ENCODE assay signal across 9 mouse cellular contexts in the genomic region with DNA sequence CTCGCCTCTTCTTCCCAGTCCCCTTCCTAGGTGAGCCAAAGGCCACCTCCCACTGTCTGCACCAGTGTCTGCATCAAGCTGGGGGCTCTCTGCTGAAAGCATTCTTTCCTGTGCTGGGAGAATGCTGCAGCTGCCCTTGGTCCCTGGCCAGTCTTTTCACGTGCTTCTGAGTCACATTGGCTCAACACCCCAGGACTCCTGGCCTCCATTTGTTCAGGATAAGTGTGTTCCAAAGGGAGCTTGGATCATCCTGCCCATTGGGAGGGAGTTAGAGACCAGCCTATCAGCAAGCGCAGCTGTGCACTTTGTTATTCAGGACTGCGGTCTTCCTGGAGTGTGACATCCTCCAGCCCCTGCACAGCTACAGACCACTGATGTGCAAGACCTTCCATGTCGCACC. TPM values are rescaled to one million over a fixed set of nuclear protein-coding genes. Genes with fewer than 3 reads are reported as not detected.
DNase-seq lines count a peak whose midpoint lies in the region; ATAC-seq and TF ChIP-seq lines count a peak whose summit lies in the region.
"Had no signal": no experiment of that assay in that cellular context is flagged by ENCODE, and none has a peak within 500 bp of the region (broad histone marks: within the 10 kb centered on the region; RNA-seq: fewer than 3 reads in every experiment).

No protein-coding gene starts in this region.

- TF ChIP-seq EP300 in liver, postnatal 0 days (IDR thresholded peaks at IDR 0.05; ENCODE audit: low read depth) = no peak

- H3K27me3 ChIP-seq in forebrain, postnatal 0 days (ENCODE audit: insufficient read depth, low read length) = no peaks in the 10 kb centered on the region
- no peaks in the 10 kb centered on the region for H3K27me3 ChIP-seq in forebrain, embryonic 11.5 days (ENCODE audit: control insufficient read depth, insufficient read depth, low read length)
- H3K27me3 ChIP-seq in heart, embryonic 16.5 days (ENCODE audit: control insufficient read depth, insufficient read depth, low read length) = no peaks in the 10 kb centered on the region
- no peaks in the 10 kb centered on the region for H3K27me3 ChIP-seq in midbrain, postnatal 0 days (ENCODE audit: insufficient read depth, low read length)
- H3K27me3 ChIP-seq in liver, postnatal 0 days (ENCODE audit: insufficient read depth, low read length) = no peaks in the 10 kb centered on the region
- H3K27me3 ChIP-seq: embryonic facial prominence, embryonic 12.5 days had no signal

- peak; percentile 73 for ATAC-seq in forebrain, postnatal 0 days
- no peak for ATAC-seq in forebrain, embryonic 11.5 days (replicated peaks; ENCODE audit: low FRiP score)
- peak; percentile 83 for ATAC-seq in heart, embryonic 16.5 days (replicated peaks; ENCODE audit: extremely low read depth, insufficient read depth, low FRiP score)
- ATAC-seq in midbrain, postnatal 0 days (ENCODE audit: low FRiP score) = 0 out of 2 replicates have a peak, but pooled peaks have one; percentile 10
- ATAC-seq in liver, postnatal 0 days = no peak

- peak; percentile 23 for DNase-seq in forebrain, postnatal 0 days
- DNase-seq in forebrain, embryonic 11.5 days (ENCODE audit: low spot score) = no peak
- peak; percentile 19 to 72 for DNase-seq in urinary bladder, adult 18-20 months (ENCODE audit: low spot score in 2 of 2)
- no peak for DNase-seq in urinary bladder, postnatal 10 days (ENCODE audit: low spot score)
- DNase-seq in midbrain, postnatal 0 days (ENCODE audit: low spot score) = peak; percentile 69
- DNase-seq in liver, postnatal 0 days = no peak
- DNase-seq in retina, postnatal 1 day = no peak

- no peaks in the 10 kb centered on the region for H3K36me3 ChIP-seq in forebrain, postnatal 0 days (ENCODE audit: insufficient read depth)
- no peaks in the 10 kb centered on the region for H3K36me3 ChIP-seq in forebrain, embryonic 11.5 days (ENCODE audit: control insufficient read depth, insufficient read depth, low read length)
- no peaks in the 10 kb centered on the region for H3K36me3 ChIP-seq in heart, embryonic 16.5 days (ENCODE audit: control insufficient read depth, insufficient read depth)
- H3K36me3 ChIP-seq in midbrain, postnatal 0 days (ENCODE audit: insufficient read depth, low read length) = no peaks in the 10 kb centered on the region; the same call in 1 of the 2 replicates
- H3K36me3 ChIP-seq in liver, postnatal 0 days (replicated peaks; ENCODE audit: insufficient read depth, low read length) = no peaks in the 10 kb centered on the region
- H3K36me3 ChIP-seq: embryonic facial prominence, embryonic 12.5 days had no signal

- 35% methylated on average over 5 of the region's 5 CpGs for WGBS in forebrain, postnatal 0 days
- 31% methylated on average over 5 of the region's 5 CpGs for WGBS in forebrain, embryonic 11.5 days
- WGBS in heart, embryonic 16.5 days = 35% methylated on average over 5 of the region's 5 CpGs
- WGBS in midbrain, postnatal 0 days = 28% methylated on average over 5 of the region's 5 CpGs
- WGBS in liver, postnatal 0 days (ENCODE audit: insufficient replicate concordance) = 56% methylated on average over 5 of the region's 5 CpGs

- no peak overlapping the region for H3K27ac ChIP-seq in forebrain, postnatal 0 days (ENCODE audit: low read depth, low read length)
- H3K27ac ChIP-seq in forebrain, embryonic 11.5 days (ENCODE audit: low read depth, low read length) = no peak overlapping the region
- H3K27ac ChIP-seq in heart, embryonic 16.5 days (ENCODE audit: low read length) = no peak overlapping the region; the same call in 1 of the 2 replicates
- H3K27ac ChIP-seq in midbrain, postnatal 0 days (ENCODE audit: low read depth, low read length) = no peak overlapping the region
- no peak overlapping the region for H3K27ac ChIP-seq in liver, postnatal 0 days (ENCODE audit: low read depth)
- H3K27ac ChIP-seq: embryonic facial prominence, embryonic 12.5 days had no signal

- H3K9me3 ChIP-seq in forebrain, postnatal 0 days (ENCODE audit: low read length) = no peaks in the 10 kb centered on the region
- H3K9me3 ChIP-seq in forebrain, embryonic 11.5 days (ENCODE audit: control insufficient read depth, low read length) = no peaks in the 10 kb centered on the region
- no peaks in the 10 kb centered on the region for H3K9me3 ChIP-seq in heart, embryonic 16.5 days (replicated peaks; ENCODE audit: control insufficient read depth, low read length)
- no peaks in the 10 kb centered on the region for H3K9me3 ChIP-seq in midbrain, postnatal 0 days (ENCODE audit: low read length)
- H3K9me3 ChIP-seq in liver, postnatal 0 days (ENCODE audit: low read length) = no peaks in the 10 kb centered on the region
- H3K9me3 ChIP-seq: embryonic facial prominence, embryonic 12.5 days had no signal

- no peak overlapping the region for H3K4me2 ChIP-seq in forebrain, postnatal 0 days (ENCODE audit: low read depth)
- no peak overlapping the region for H3K4me2 ChIP-seq in forebrain, embryonic 11.5 days (ENCODE audit: low read depth, low read length, severe bottlenecking)
- H3K4me2 ChIP-seq in heart, embryonic 16.5 days (ENCODE audit: low read depth, low read length) = no peak overlapping the region
- no peak overlapping the region for H3K4me2 ChIP-seq in midbrain, postnatal 0 days (ENCODE audit: low read depth, low read length, poor library complexity, severe bottlenecking)
- H3K4me2 ChIP-seq in liver, postnatal 0 days (ENCODE audit: low read depth, low read length) = no peak overlapping the region
- H3K4me2 ChIP-seq: embryonic facial prominence, embryonic 12.5 days had no signal

- H3K9ac ChIP-seq in forebrain, postnatal 0 days = no peak overlapping the region
- H3K9ac ChIP-seq in forebrain, embryonic 11.5 days (ENCODE audit: low read length) = no peak overlapping the region
- no peak overlapping the region for H3K9ac ChIP-seq in heart, embryonic 16.5 days (ENCODE audit: low read length)
- no peak overlapping the region for H3K9ac ChIP-seq in midbrain, postnatal 0 days (replicated peaks; ENCODE audit: low read length, poor library complexity, severe bottlenecking)
- H3K9ac ChIP-seq in liver, postnatal 0 days (replicated peaks) = no peak overlapping the region
- H3K9ac ChIP-seq: embryonic facial prominence, embryonic 12.5 days had no signal

- no peaks in the 10 kb centered on the region for H3K4me1 ChIP-seq in forebrain, postnatal 0 days (ENCODE audit: insufficient read depth)
- no peaks in the 10 kb centered on the region for H3K4me1 ChIP-seq in forebrain, embryonic 11.5 days (replicated peaks; ENCODE audit: control insufficient read depth, insufficient read depth, low read length)
- H3K4me1 ChIP-seq in heart, embryonic 16.5 days (ENCODE audit: control insufficient read depth, insufficient read depth, low read length) = 0 out of 2 replicates have a peak, but pooled peaks cover 4% of the 10 kb centered on the region
- no peaks in the 10 kb centered on the region for H3K4me1 ChIP-seq in midbrain, postnatal 0 days (ENCODE audit: insufficient read depth, low read length)
- H3K4me1 ChIP-seq in liver, postnatal 0 days (ENCODE audit: insufficient read depth) = no peaks in the 10 kb centered on the region
- H3K4me1 ChIP-seq: embryonic facial prominence, embryonic 12.5 days had no signal

- no peak for TF ChIP-seq CTCF in forebrain, postnatal 0 days (IDR thresholded peaks at IDR 0.05; ENCODE audit: low read depth)
- no peak for TF ChIP-seq CTCF in midbrain, postnatal 0 days (IDR thresholded peaks at IDR 0.05)
- no peak for TF ChIP-seq CTCF in liver, postnatal 0 days (IDR thresholded peaks at IDR 0.05; ENCODE audit: low read depth)

- no peak overlapping the region for H3K4me3 ChIP-seq in forebrain, postnatal 0 days (ENCODE audit: low read depth, low read length)
- H3K4me3 ChIP-seq in forebrain, embryonic 11.5 days (ENCODE audit: low read depth, low read length) = no peak overlapping the region
- no peak overlapping the region for H3K4me3 ChIP-seq in heart, embryonic 16.5 days (ENCODE audit: low read length)
- H3K4me3 ChIP-seq in midbrain, postnatal 0 days (ENCODE audit: low read depth, low read length) = no peak overlapping the region
- H3K4me3 ChIP-seq in liver, postnatal 0 days (ENCODE audit: low read depth, low read length) = no peak overlapping the region
- H3K4me3 ChIP-seq: embryonic facial prominence, embryonic 12.5 days had no signal

RNA-seq across cellular contexts. Expression of gene Thbs2, which starts 21.6 kb away (rescaled TPM):
- total RNA-seq in forebrain, postnatal 0 days (2014; rRNA removed) = 4.2 and 10.3 TPM in 2 replicates
- polyA plus RNA-seq in forebrain, postnatal 0 days (2015; fragmentation: Nextera tagmentation; extraction: Ambion mirVana) = 2.8 and 2.9 TPM in 2 replicates
- 2.4 and 4.7 TPM in 2 replicates for polyA plus RNA-seq in forebrain, embryonic 11.5 days (2014; fragmentation: Nextera tagmentation; extraction: Ambion mirVana)
- polyA plus RNA-seq in heart, embryonic 16.5 days (2015; fragmentation: Nextera tagmentation; extraction: Ambion mirVana) = 32.1 and 33.4 TPM in 2 replicates
- 8.0 and 9.6 TPM in 2 replicates for total RNA-seq in midbrain, postnatal 0 days (2014; rRNA removed)
- 3.6 and 4.2 TPM in 2 replicates for polyA plus RNA-seq in midbrain, postnatal 0 days (2015; fragmentation: Nextera tagmentation; extraction: Ambion mirVana)
- 1.9 and 2.4 TPM in 2 replicates for polyA plus RNA-seq in liver, postnatal 0 days (2015; fragmentation: Nextera tagmentation; extraction: Ambion mirVana)

Comparison
In these comparisons a context has a peak if more than half of its experiments do, and no peak if none do; other contexts are left out.
1. ATAC-seq: peak in forebrain, postnatal 0 days (single experiment), heart, embryonic 16.5 days (single experiment) and midbrain, postnatal 0 days (single experiment); none in forebrain, embryonic 11.5 days (single experiment) and liver, postnatal 0 days (single experiment).
2. DNase-seq: peak in forebrain, postnatal 0 days (single experiment), urinary bladder, adult 18-20 months (2 of 2) and midbrain, postnatal 0 days (single experiment); none in forebrain, embryonic 11.5 days (single experiment), urinary bladder, postnatal 10 days (single experiment), liver, postnatal 0 days (single experiment) and retina, postnatal 1 day (single experiment).